Mouse (Mus musculus): Measurements from ENCODE around the gene Stk25.

The Stk25 gene

DNA sequence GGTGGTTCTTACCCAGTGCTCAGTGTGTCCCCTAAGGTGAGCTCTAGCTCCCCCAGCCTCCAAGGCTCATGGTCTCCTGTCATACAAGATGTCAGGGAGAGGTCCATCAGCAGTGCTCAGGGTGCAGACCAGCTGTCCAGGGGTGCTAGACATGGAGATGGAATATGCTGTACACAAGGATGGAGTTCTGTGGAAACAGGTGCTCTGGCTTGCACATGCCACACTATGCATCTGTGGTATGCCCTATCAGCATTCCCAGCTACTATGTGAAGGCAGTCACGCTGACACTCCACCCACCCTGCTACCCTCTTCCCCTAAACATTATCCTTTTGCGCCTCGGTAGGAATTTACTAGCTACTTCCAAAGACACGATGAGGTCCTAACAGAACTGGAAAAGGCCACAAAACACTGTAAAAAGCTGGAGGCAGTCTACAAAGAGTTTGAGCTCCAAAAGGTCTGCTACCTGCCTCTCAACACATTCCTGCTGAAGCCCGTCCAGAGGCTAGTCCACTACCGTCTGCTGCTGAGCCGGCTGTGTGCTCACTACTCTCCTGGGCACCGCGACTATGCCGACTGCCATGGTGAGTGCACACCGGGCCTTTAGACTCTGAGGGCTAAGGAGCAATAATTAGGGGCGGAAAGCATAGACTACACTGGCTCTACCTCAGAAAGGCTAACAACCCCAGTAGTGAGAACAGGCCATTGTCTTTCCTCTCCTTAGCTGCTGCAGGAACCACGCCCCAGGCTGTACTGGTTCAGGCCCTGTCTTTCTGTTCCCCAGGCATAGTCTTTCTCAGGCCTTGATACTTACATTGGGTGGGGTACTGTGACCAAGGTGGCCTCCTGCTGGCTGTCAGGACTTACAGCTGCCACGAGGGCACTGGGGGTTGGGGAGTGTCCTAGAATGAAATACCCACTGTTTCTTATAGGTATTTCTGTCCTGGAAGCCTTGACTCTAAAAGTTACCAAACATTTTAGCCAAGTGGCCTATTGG is 51.1 kb downstream of the Stk25 start:
- no peak for DNase-seq

DNA sequence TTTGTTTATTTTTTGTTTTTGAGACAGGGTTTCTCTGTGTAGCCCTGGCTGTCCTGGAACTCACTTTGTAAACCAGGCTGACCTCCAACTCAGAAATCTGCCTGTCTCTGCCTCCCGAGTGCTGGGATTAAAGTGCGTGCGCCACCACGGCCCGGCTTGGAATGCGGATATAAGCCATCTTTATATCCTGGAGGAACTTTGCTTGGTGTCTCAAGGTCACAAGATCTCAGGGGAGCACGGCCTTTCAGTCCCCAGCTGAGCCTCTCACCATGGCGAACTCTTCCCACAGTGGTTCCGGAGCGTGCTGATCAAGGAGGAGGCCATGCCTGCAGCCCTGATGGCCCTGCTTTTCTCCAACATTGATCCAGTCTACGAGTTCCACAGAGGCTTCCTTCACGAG is 54.5 kb downstream of the Stk25 start:
- DNase-seq, result no peak

DNA sequence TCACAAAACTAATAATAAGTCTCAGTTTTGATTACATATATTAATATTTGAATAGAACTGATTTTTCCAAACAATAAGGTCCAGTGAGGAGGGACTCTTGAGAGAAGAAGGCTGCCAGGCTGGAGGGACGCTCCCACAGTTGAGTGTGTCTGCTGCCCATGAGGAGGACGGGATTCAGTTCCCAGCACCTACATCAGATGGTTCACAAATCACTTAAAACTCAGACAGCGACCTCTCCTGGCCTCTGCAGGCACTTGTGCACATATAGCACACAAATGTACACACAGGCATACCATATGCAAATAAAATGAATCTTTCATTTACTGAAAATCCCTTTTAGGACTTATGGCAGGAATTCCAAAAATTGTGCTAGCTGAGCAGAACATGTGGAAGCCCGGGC is 55.5 kb downstream of the Stk25 start:
- no peak for DNase-seq

DNA sequence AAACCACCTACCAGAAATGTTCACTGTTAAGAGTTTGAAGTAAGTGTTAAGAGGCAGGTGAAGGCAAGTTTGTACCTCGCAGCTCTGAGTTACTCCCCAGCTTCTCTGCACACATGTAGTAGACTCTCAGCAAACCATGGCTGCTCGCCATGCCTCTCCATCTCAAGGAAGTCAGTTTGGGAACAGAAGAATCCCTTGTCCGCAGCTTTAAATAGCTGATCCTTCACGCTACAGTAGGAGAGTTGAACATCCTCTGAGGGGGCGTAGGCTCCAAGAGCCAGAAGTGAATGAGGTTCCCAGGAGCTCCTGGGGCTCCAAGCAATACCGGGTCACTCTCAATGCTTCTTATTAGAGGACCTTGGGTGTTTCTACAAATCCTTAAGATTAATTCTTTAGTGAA is 62.5 kb downstream of the Stk25 start:
- no peak for DNase-seq

DNA sequence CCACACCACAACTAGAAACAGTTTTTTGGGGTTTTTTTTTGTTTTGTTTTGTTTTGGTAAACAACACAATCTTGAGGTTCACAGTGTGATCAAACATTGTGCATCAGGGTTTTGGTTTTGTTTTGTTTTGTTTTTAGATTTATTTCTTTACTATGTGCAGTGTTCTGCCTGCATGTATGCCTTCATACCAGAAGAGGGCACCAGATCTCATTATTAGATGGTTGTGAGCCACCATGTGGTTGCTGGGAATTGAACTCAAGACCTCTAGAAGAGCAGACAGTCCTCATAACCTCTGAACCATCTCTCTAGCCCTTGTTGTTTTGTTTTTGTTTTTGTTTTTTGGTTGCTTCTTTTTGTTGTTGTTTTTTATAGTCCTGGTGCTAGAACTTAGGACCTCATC is 64.5 kb downstream of the Stk25 start:
- no peak for DNase-seq

DNA sequence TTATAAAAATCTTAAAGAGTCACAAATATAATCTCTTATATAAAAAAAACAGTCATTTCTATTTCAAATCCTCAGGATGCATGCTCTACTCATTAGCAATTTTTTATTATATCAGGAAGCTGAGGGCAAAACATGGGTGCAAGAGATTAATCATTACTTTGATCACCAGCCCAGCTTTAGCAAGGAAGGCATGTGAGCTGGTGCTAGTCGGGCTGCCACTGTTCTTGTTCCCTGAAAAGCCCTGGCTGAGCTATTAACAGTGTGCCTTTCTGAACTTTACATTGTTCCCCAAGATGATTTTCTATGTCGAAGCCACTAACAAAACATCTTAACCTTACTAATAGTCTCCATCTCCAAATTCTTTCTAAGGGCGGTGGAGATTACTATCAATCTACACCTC is 70.1 kb downstream of the Stk25 start:
- DNase-seq, result no peak

DNA sequence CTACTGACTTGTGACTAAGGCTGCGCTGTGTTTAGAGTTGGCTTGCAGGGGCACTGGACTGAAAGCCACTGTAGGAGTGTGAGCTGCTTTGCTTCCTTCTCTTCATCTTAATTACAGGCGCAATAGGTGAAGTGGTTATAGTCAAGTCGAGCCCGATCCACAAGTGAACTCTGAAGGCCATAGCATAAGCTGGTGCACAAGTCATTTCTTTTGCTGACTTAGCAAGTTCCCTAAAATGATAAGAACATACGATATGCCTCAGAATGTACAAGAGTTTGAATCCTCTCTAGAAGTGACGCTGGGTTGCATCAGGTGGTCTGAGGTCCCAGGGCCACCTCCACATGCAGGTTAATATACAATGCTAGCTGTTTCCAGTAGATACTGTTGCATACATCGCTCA is 76.9 kb downstream of the Stk25 start:
- no peak for DNase-seq

DNA sequence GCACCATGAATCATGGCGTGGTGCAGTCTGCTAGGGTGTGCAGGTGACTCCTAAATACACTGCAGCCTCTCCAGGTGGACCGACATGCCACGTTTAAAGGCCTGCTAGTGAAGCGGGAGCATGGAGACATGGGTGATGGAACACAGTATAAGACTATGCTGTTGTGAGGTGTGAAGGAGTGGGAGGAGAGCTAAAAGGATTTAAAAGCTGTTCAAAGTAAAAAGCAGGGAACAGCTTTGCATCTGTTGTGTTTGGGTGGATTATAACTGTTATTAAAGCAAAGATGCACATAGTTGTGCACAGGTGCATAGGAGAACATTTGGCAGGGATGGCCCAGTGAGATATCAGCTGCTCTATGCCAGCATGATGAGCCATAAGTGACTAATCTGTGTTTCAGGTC is 80.6 kb downstream of the Stk25 start:
- no peak for DNase-seq

DNA sequence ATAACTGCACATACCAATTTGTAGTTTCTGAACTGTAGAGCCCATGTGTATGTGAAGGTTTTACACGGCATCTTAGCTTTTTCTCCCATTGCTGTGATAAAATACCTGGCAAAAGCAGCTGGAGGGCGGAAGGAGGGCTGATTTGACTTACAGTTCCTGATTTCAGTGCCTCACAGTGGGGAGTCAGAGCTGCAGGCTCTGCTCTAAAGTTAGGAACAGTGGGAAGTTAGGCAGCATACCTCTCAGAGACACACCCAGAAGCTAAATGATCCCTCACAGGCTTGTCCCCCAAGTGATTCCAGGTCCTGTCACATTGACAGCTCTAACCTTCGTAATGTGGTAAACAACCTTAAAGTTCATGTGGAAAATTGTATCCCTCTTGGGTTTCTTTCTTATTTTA is 81.4 kb downstream of the Stk25 start:
- DNase-seq, result no peak
